Mouse (Mus musculus) B cell, adult 2 months (primary cell): ENCODE results near the gene Spock1.

Experiments
- DNase-seq, 2 experiments: peaks; one replicate each; pipeline ENCODE4 v3.0.0; 2022

Spock1 gene

GRCm38 (mm10) chr13:57908266-57908582 lies at the start of gene Spock1:
TSS of gene Spock1 (minus strand) at chr13:57908332.
- peak; percentile 33 to 39 for DNase-seq

GRCm38 (mm10) chr13:57950091-57950490 lies 42.0 kb upstream of the Spock1 start:
- DNase-seq = no peak

- DNase-seq = no peak
Measured at GRCm38 (mm10) chr13:57949513-57949912, 41.4 kb upstream of the Spock1 start.

- DNase-seq = no peak
Measured at GRCm38 (mm10) chr13:57945197-57945596, 37.1 kb upstream of the Spock1 start.

GRCm38 (mm10) chr13:57944434-57944833 lies 36.3 kb upstream of the Spock1 start:
- DNase-seq = no peak

GRCm38 (mm10) chr13:57943900-57944299 lies 35.8 kb upstream of the Spock1 start:
- DNase-seq = no peak

- DNase-seq = no peak
Measured at GRCm38 (mm10) chr13:57937463-57938229, 29.5 kb upstream of the Spock1 start.

GRCm38 (mm10) chr13:57931998-57932397 lies 23.9 kb upstream of the Spock1 start:
- no peak for DNase-seq

- no peak for DNase-seq
Measured at GRCm38 (mm10) chr13:57931376-57931775, 23.2 kb upstream of the Spock1 start.

- no peak for DNase-seq
Measured at GRCm38 (mm10) chr13:57930720-57931119, 22.6 kb upstream of the Spock1 start.

- DNase-seq = no peak
Measured at GRCm38 (mm10) chr13:57930283-57930682, 22.2 kb upstream of the Spock1 start.

GRCm38 (mm10) chr13:57919947-57920346 lies 11.8 kb upstream of the Spock1 start:
- no peak for DNase-seq

GRCm38 (mm10) chr13:57911171-57911570 lies 3.0 kb upstream of the Spock1 start:
- DNase-seq = no peak

GRCm38 (mm10) chr13:57907428-57908265 lies 485 bp downstream of the Spock1 start:
- DNase-seq = no peak

- DNase-seq = no peak
Measured at GRCm38 (mm10) chr13:57894597-57894996, 13.5 kb downstream of the Spock1 start.

GRCm38 (mm10) chr13:57889708-57890107 lies 18.4 kb downstream of the Spock1 start:
- DNase-seq = no peak

GRCm38 (mm10) chr13:57889050-57889449 lies 19.1 kb downstream of the Spock1 start:
- DNase-seq = no peak

GRCm38 (mm10) chr13:57879817-57880216 lies 28.3 kb downstream of the Spock1 start:
- DNase-seq = no peak

- no peak for DNase-seq
Measured at GRCm38 (mm10) chr13:57878797-57879196, 29.3 kb downstream of the Spock1 start.

GRCm38 (mm10) chr13:57877782-57878181 lies 30.4 kb downstream of the Spock1 start:
- DNase-seq = no peak

GRCm38 (mm10) chr13:57876966-57877365 lies 31.2 kb downstream of the Spock1 start:
- no peak for DNase-seq

- DNase-seq = no peak
Measured at GRCm38 (mm10) chr13:57870058-57870457, 38.1 kb downstream of the Spock1 start.

- DNase-seq = no peak
Measured at GRCm38 (mm10) chr13:57867586-57867985, 40.5 kb downstream of the Spock1 start.

GRCm38 (mm10) chr13:57865029-57865428 lies 43.1 kb downstream of the Spock1 start:
- DNase-seq = no peak
